Mouse (Mus musculus) hindbrain, postnatal 0 days (tissue): ENCODE results near the gene Prkch. TPM values are rescaled to one million over a fixed set of nuclear protein-coding genes. Genes with fewer than 3 reads are reported as not detected.

Experiments used
- ATAC-seq: fragments of 200-750 bp; cut with Nextera tagmentation; 2 replicates; pipeline ENCODE4 v1.8.0; 2017; ENCODE audit warnings: mild to moderate bottlenecking, moderate TSS enrichment, moderate library complexity
- DNase-seq: peaks from one replicate; pipeline ENCODE4 v3.0.0-alpha.2; 2015; ENCODE audit warnings: low spot score
- H3K27ac ChIP-seq: fragments of 300-500 bp; sonication (generic); 2 replicates; pipeline ENCODE4 v1.5.1; 2014; ENCODE audit warnings: mild to moderate bottlenecking
- H3K27me3 ChIP-seq: fragments of 300-500 bp; sonication (generic); 2 replicates; pipeline ENCODE4 v1.6.1; 2014; ENCODE audit warnings: low read length, mixed read lengths; ENCODE audit not compliant: insufficient read depth
- H3K36me3 ChIP-seq: fragments of 300-500 bp; sonication (generic); 2 replicates; pipeline ENCODE4 v1.6.1; 2014; ENCODE audit warnings: low read length, mixed read lengths; ENCODE audit not compliant: insufficient read depth
- H3K4me1 ChIP-seq: fragments of 300-500 bp; sonication (generic); 2 replicates; pipeline ENCODE4 v1.6.1; 2014; ENCODE audit warnings: antibody characterized with exemption, low read length, mixed read lengths; ENCODE audit not compliant: insufficient read depth
- H3K4me2 ChIP-seq: fragments of 300-500 bp; sonication (generic); 2 replicates; pipeline ENCODE4 v1.6.1; 2014; ENCODE audit warnings: low read depth, mild to moderate bottlenecking, low read length, moderate library complexity, mixed read lengths
- H3K4me3 ChIP-seq: fragments of 300-500 bp; sonication (generic); 2 replicates; pipeline ENCODE4 v1.5.1; 2014; ENCODE audit warnings: low read length
- H3K9ac ChIP-seq: fragments of 300-500 bp; sonication (generic); replicated peaks from 2 replicates; pipeline ENCODE4 v1.6.1; 2014; ENCODE audit warnings: mild to moderate bottlenecking, low read length, moderate library complexity, mixed read lengths
- H3K9me3 ChIP-seq: fragments of 300-500 bp; sonication (generic); 2 replicates; pipeline ENCODE4 v1.6.1; 2016; ENCODE audit warnings: low read length, mixed read lengths
- CTCF ChIP-seq: IDR thresholded peaks from 2 replicates; pipeline ENCODE4 v1.5.1; 2016; ENCODE audit warnings: antibody characterized with exemption, control low read depth, low read depth
- WGBS: fragments of 180-500 bp; shearing (Covaris S2); extraction: QIAGEN DNeasy Blood & Tissue Kit; methylation state at CpG from one replicate; pipeline ENCODE4 v1.1.7; 2014; 5-methylcytosine and 5-hydroxymethylcytosine counted together
- polyA plus RNA-seq: library from polyadenylated mRNA; unstranded; fragments of >200 nt; fragmentation: Nextera tagmentation; extraction: Ambion mirVana; gene quantifications from 2 replicates; pipeline ENCODE4 v1.2.1, GENCODE M21; 2015
- total RNA-seq: library from RNA; depleted of rRNA; stranded (reverse); fragments of >200 nt; gene quantifications from 2 replicates; pipeline ENCODE4 v1.2.3, GENCODE M21; 2014

Prkch gene
- total and polyA plus RNA-seq, 2 experiments from 2014 or later, result 6.1 to 16.1 TPM

- 22% methylated on average over 4 of the region's 4 CpGs for WGBS
- no peak for TF ChIP-seq CTCF
Observed at GRCm38 (mm10) chr12:73608065-73608397, 23.4 kb downstream of the Prkch start.

GRCm38 (mm10) chr12:73609262-73609661, 24.7 kb downstream of the Prkch start:
- no peak overlapping the region for H3K9ac ChIP-seq
- 92% methylated on average over 3 of the region's 3 CpGs for WGBS
- no peak overlapping the region for H3K4me2 ChIP-seq
- 0 out of 2 replicates have a peak, but pooled peaks cover 4% of the 10 kb centered on the region for H3K9me3 ChIP-seq
- DNase-seq (no peak), ATAC-seq (no peak)
- TF ChIP-seq CTCF, result no peak
- H3K4me3 ChIP-seq, result no peak overlapping the region
- no peak overlapping the region for H3K27ac ChIP-seq
- H3K4me1 ChIP-seq, result no peaks in the 10 kb centered on the region
- H3K27me3 ChIP-seq, result no peaks in the 10 kb centered on the region
- no peaks in the 10 kb centered on the region for H3K36me3 ChIP-seq

More at GRCm38 (mm10) chr12:73608065-73608397, 23.4 kb downstream of the Prkch start:
- Histone ChIP-seq H3K36me3 (no peaks in the 10 kb centered on the region), H3K9ac (no peak overlapping the region), H3K27ac (no peak overlapping the region), H3K27me3 (no peaks in the 10 kb centered on the region), H3K4me2 (no peak overlapping the region), H3K4me1 (no peaks in the 10 kb centered on the region), H3K4me3 (no peak overlapping the region), H3K9me3 (0 out of 2 replicates have a peak, but pooled peaks cover 3% of the 10 kb centered on the region)
- DNase-seq (no peak), ATAC-seq (no peak)

- 66% methylated on average over 18 of the region's 18 CpGs for WGBS
- Histone ChIP-seq H3K9ac (no peak overlapping the region), H3K4me2 (no peak overlapping the region), H3K36me3 (no peaks in the 10 kb centered on the region), H3K4me3 (no peak overlapping the region), H3K4me1 (no peaks in the 10 kb centered on the region), H3K27me3 (no peaks in the 10 kb centered on the region), H3K9me3 (0 out of 2 replicates have a peak, but pooled peaks cover 4% of the 10 kb centered on the region), H3K27ac (no peak overlapping the region)
- ATAC-seq, result no peak
- DNase-seq, result no peak
- TF ChIP-seq CTCF, result no peak
Observed at GRCm38 (mm10) chr12:73609676-73610545, 25.3 kb downstream of the Prkch start.

- TF ChIP-seq CTCF, result no peak
- WGBS, result 75% methylated on average over 8 of the region's 8 CpGs
- Histone ChIP-seq H3K4me2 (no peak overlapping the region), H3K27ac (no peak overlapping the region), H3K36me3 (no peaks in the 10 kb centered on the region), H3K9ac (no peak overlapping the region), H3K4me3 (no peak overlapping the region), H3K9me3 (0 out of 2 replicates have a peak, but pooled peaks cover 4% of the 10 kb centered on the region), H3K27me3 (no peaks in the 10 kb centered on the region), H3K4me1 (no peaks in the 10 kb centered on the region)
- ATAC-seq, result no peak
- no peak for DNase-seq
Observed at GRCm38 (mm10) chr12:73610831-73611370, 26.3 kb downstream of the Prkch start.

GRCm38 (mm10) chr12:73611741-73612140, 27.1 kb downstream of the Prkch start:
- ATAC-seq (no peak), DNase-seq (no peak)
- Histone ChIP-seq H3K4me2 (no peak overlapping the region), H3K4me1 (no peaks in the 10 kb centered on the region), H3K9ac (no peak overlapping the region), H3K9me3 (0 out of 2 replicates have a peak, but pooled peaks cover 4% of the 10 kb centered on the region), H3K27ac (no peak overlapping the region), H3K36me3 (no peaks in the 10 kb centered on the region), H3K27me3 (no peaks in the 10 kb centered on the region), H3K4me3 (no peak overlapping the region)
- 80% methylated on average over 3 of the region's 3 CpGs for WGBS
- no peak for TF ChIP-seq CTCF

GRCm38 (mm10) chr12:73613183-73613582, 28.6 kb downstream of the Prkch start:
- Histone ChIP-seq H3K4me1 (no peaks in the 10 kb centered on the region), H3K4me3 (no peak overlapping the region), H3K36me3 (no peaks in the 10 kb centered on the region), H3K9ac (no peak overlapping the region), H3K27me3 (no peaks in the 10 kb centered on the region), H3K27ac (no peak overlapping the region), H3K4me2 (no peak overlapping the region), H3K9me3 (0 out of 2 replicates have a peak, but pooled peaks cover 4% of the 10 kb centered on the region)
- ATAC-seq (no peak), DNase-seq (no peak)
- TF ChIP-seq CTCF, result no peak
- 83% methylated on average over 6 of the region's 6 CpGs for WGBS

- Histone ChIP-seq H3K4me3 (no peak overlapping the region), H3K9ac (no peak overlapping the region), H3K4me1 (no peaks in the 10 kb centered on the region), H3K36me3 (no peaks in the 10 kb centered on the region), H3K4me2 (no peak overlapping the region), H3K27ac (no peak overlapping the region), H3K27me3 (no peaks in the 10 kb centered on the region), H3K9me3 (0 out of 2 replicates have a peak, but pooled peaks cover 4% of the 10 kb centered on the region)
- WGBS, result 48% methylated on average over 10 of the region's 10 CpGs
- ATAC-seq (no peak), DNase-seq (no peak)
- TF ChIP-seq CTCF, result no peak
Observed at GRCm38 (mm10) chr12:73617652-73618051, 33.1 kb downstream of the Prkch start.
